ENCODE assay signal across 23 mouse cellular contexts in genomic region chr4:149603860-149604259, GRCm38 (mm10).
"Had no signal": no experiment of that assay in that cellular context is flagged by ENCODE, and none has a peak within 500 bp of the region (broad histone marks: within the 10 kb centered on the region; RNA-seq: fewer than 3 reads in every experiment).

No protein-coding gene starts in this region.

- DNase-seq: kidney, adult 11 months; kidney, adult 8-10 months; kidney, postnatal 10 days; kidney, postnatal 36 days; layer of hippocampus, adult 9-11 months; liver; lung, adult 18-20 months; lung, postnatal 14 days; retina, postnatal 1 day; right cerebral cortex, postnatal 25 days; spleen, adult 18-20 months; thymus, adult 2 months; thymus, postnatal 14 days had no signal

- H3K9me3 ChIP-seq: kidney, embryonic 15.5 days; limb, embryonic 10.5 days; limb, embryonic 13.5 days; liver, embryonic 12.5 days; liver, embryonic 15.5 days; lung, embryonic 15.5 days; neural tube, embryonic 13.5 days had no signal

- H3K4me1 ChIP-seq: liver, embryonic 15.5 days had no signal

- H3K27ac ChIP-seq: kidney, embryonic 15.5 days; limb, embryonic 10.5 days; limb, embryonic 13.5 days; liver, embryonic 12.5 days; liver, embryonic 15.5 days; lung, embryonic 15.5 days; macrophage; midbrain, embryonic 13.5 days; neural tube, embryonic 13.5 days had no signal

- ATAC-seq: liver, embryonic 12.5 days; midbrain, embryonic 13.5 days; midbrain, embryonic 16.5 days had no signal

- H3K9ac ChIP-seq: kidney, embryonic 15.5 days; limb, embryonic 13.5 days; liver, embryonic 12.5 days; liver, embryonic 15.5 days; lung, embryonic 15.5 days; midbrain, embryonic 13.5 days; neural tube, embryonic 13.5 days had no signal

- H3K27me3 ChIP-seq: kidney, embryonic 15.5 days; limb, embryonic 13.5 days; liver, embryonic 12.5 days; liver, embryonic 15.5 days; lung, embryonic 15.5 days; midbrain, embryonic 13.5 days; neural tube, embryonic 13.5 days had no signal

- H3K36me3 ChIP-seq: kidney, embryonic 15.5 days; limb, embryonic 13.5 days; liver, embryonic 12.5 days; liver, embryonic 15.5 days; lung, embryonic 15.5 days; midbrain, embryonic 13.5 days; neural tube, embryonic 13.5 days had no signal

- H3K4me2 ChIP-seq: kidney, embryonic 15.5 days; limb, embryonic 13.5 days; liver, embryonic 12.5 days; liver, embryonic 15.5 days; lung, embryonic 15.5 days; midbrain, embryonic 13.5 days; neural tube, embryonic 13.5 days had no signal

- H3K4me3 ChIP-seq: kidney, embryonic 15.5 days; limb, embryonic 10.5 days; limb, embryonic 13.5 days; liver, embryonic 12.5 days; liver, embryonic 15.5 days; lung, embryonic 15.5 days; midbrain, embryonic 13.5 days; neural tube, embryonic 13.5 days had no signal
